Mouse (Mus musculus): ENCODE results near the gene Olfr692. TPM values are rescaled to one million over a fixed set of nuclear protein-coding genes. Genes with fewer than 3 reads are reported as not detected.

Olfr692 gene
- total and polyA plus RNA-seq, 2 experiments from 2014 or later = 0.14 TPM; not detected in 1

DNA sequence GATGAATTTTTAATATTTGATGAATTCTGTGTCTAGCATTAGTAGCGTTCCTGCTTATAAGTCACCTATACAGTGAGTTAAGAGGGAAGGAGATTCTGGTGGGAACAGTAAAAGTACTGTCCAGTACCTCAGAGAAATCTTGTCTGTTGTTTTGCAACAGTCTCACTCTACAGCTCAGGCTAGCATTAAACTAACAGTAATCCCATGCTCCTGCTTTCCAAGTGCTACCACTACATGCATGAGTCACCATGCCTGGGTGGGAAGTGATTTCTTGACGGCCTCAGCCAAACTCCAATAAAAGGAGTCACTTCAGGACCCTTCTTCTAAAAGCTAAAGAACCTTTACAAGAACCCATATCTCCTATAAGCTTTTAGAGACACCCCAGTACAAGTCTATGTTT is 6.3 kb upstream of the Olfr692 start:
- Histone ChIP-seq H3K4me3 (ENCODE audit: low read depth, low read length) (no peak overlapping the region), H3K27me3 (ENCODE audit: insufficient read depth, low read length) (no peaks in the 10 kb centered on the region), H3K9me3 (ENCODE audit: low read length) (no peaks in the 10 kb centered on the region), H3K4me1 (ENCODE audit: insufficient read depth, low read length) (no peaks in the 10 kb centered on the region), H3K4me2 (ENCODE audit: low read depth, low read length, poor library complexity, severe bottlenecking) (no peak overlapping the region), H3K9ac (replicated peaks; ENCODE audit: low read length, poor library complexity, severe bottlenecking) (no peak overlapping the region), H3K36me3 (ENCODE audit: insufficient read depth, low read length) (no peaks in the 10 kb centered on the region), H3K27ac (ENCODE audit: low read depth, low read length) (no peak overlapping the region)
- WGBS = 86% methylated on average over 2 of the region's 2 CpGs
- no peak for TF ChIP-seq CTCF (IDR thresholded peaks at IDR 0.05)
- DNase-seq (ENCODE audit: low spot score) (no peak), ATAC-seq (ENCODE audit: low FRiP score) (no peak)

DNA sequence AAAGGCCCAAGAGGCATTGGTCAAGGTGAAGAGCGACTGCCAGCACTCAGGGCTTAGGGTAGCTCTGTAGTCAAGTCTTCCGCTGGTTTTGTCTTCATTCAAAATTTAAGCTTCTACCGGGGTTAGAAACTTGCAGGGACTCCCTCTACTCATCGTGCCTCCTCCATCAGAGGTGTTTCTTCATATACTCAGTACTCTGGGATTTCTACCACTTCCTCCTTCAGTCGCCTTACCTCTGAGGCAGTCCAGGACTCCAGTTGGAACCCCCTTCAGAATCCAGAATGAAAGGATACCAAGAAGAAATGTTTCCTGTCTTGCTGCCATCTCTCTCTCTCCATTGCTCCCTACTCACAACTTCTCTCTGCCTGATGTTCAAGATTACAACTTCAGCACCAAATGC is 762 bp upstream of the Olfr692 start:
- WGBS = 90% methylated on average over 5 of the region's 5 CpGs
- no peak for ATAC-seq (ENCODE audit: low FRiP score)
- H3K27me3 ChIP-seq (ENCODE audit: insufficient read depth, low read length) = no peaks in the 10 kb centered on the region
- no peak overlapping the region for H3K4me2 ChIP-seq (ENCODE audit: low read depth, low read length, poor library complexity, severe bottlenecking)
- no peak for TF ChIP-seq CTCF (IDR thresholded peaks at IDR 0.05)
- H3K9me3 ChIP-seq (ENCODE audit: low read length) = no peaks in the 10 kb centered on the region
- H3K9ac ChIP-seq (replicated peaks; ENCODE audit: low read length, poor library complexity, severe bottlenecking) = no peak overlapping the region
- H3K27ac ChIP-seq (ENCODE audit: low read depth, low read length) = no peak overlapping the region
- H3K4me3 ChIP-seq (ENCODE audit: low read depth, low read length) = no peak overlapping the region
- no peak for DNase-seq (ENCODE audit: low spot score)
- peaks cover 9% of the 10 kb centered on the region; the same call in 1 of the 2 replicates for H3K36me3 ChIP-seq (ENCODE audit: insufficient read depth, low read length)
- no peaks in the 10 kb centered on the region for H3K4me1 ChIP-seq (ENCODE audit: insufficient read depth, low read length)

DNA sequence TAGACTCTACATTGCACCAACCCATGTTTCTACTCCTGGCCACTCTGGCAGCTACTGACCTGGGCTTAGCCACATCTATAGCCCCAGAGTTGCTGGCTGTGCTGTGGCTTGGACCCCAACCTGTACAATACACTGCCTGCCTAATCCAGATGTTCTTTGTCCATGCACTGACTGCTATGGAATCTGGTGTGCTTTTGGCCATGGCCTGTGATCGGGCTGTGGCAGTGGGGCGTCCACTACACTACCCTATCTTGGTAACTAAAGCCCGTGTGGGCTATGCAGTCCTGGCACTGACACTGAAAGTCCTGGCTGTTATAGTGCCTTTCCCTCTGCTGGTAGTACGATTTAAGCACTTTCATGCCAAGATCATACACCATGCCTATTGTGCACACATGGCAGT is 491 bp downstream of the Olfr692 start:
- no peak; the same call in 1 of the 2 replicates for ATAC-seq (ENCODE audit: low FRiP score)
- H3K9ac ChIP-seq (replicated peaks; ENCODE audit: low read length, poor library complexity, severe bottlenecking) = no peak overlapping the region
- no peak overlapping the region for H3K4me2 ChIP-seq (ENCODE audit: low read depth, low read length, poor library complexity, severe bottlenecking)
- no peak for DNase-seq (ENCODE audit: low spot score)
- no peak for TF ChIP-seq CTCF (IDR thresholded peaks at IDR 0.05)
- peaks cover 9% of the 10 kb centered on the region; the same call in 1 of the 2 replicates for H3K36me3 ChIP-seq (ENCODE audit: insufficient read depth, low read length)
- H3K27ac ChIP-seq (ENCODE audit: low read depth, low read length) = no peak overlapping the region
- no peak overlapping the region for H3K4me3 ChIP-seq (ENCODE audit: low read depth, low read length)
- no peaks in the 10 kb centered on the region for H3K27me3 ChIP-seq (ENCODE audit: insufficient read depth, low read length)
- H3K9me3 ChIP-seq (ENCODE audit: low read length) = no peaks in the 10 kb centered on the region
- WGBS = 94% methylated on average over 4 of the region's 4 CpGs
- no peaks in the 10 kb centered on the region for H3K4me1 ChIP-seq (ENCODE audit: insufficient read depth, low read length)

DNA sequence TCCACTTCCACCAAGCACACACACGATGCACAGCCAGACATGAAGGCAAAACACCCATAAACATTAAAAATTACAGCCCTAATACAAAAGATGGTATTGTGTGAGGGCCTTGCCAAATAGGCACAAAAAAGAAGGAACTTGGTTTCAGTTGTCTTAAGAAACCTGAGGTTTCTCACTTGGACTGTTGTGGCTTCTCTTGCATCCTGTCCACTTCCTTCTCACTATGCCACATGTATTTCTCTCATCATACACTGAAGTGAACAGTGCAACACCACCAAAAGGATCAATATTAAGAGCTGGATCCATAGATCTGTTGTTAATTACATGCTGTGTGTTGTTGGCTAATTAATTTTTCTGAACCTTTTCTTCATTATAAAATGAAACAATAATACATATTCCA is 4.9 kb downstream of the Olfr692 start:
- Histone ChIP-seq H3K36me3 (ENCODE audit: insufficient read depth, low read length) (peaks cover 22% of the 10 kb centered on the region), H3K4me1 (ENCODE audit: insufficient read depth, low read length) (no peaks in the 10 kb centered on the region), H3K4me2 (ENCODE audit: low read depth, low read length, poor library complexity, severe bottlenecking) (no peak overlapping the region), H3K27ac (ENCODE audit: low read depth, low read length) (no peak overlapping the region), H3K9me3 (ENCODE audit: low read length) (no peaks in the 10 kb centered on the region), H3K9ac (replicated peaks; ENCODE audit: low read length, poor library complexity, severe bottlenecking) (no peak overlapping the region), H3K4me3 (ENCODE audit: low read depth, low read length) (no peak overlapping the region), H3K27me3 (ENCODE audit: insufficient read depth, low read length) (no peaks in the 10 kb centered on the region)
- WGBS = 93% methylated on average over 1 of the region's 1 CpGs
- TF ChIP-seq CTCF (IDR thresholded peaks at IDR 0.05) = no peak
- ATAC-seq (ENCODE audit: low FRiP score) (no peak), DNase-seq (ENCODE audit: low spot score) (no peak)

DNA sequence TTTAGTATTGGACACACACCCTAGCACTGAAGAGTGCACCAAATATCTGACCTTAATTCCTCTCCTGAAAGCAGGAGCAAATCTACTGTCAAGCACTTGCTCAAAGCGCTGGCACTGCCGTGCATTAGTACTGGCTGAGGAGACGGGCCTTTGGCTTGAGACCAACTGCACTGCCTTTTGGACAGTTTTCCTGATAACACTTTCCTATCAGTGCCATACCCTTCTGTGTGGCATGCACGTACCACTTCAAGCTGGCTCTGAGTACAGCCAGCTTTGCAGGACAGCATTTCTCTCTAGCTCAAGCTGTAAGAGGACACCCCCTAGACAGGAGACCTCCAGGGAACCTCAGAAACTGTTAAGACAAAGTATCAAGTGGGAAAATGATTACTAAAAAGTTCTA is 5.5 kb downstream of the Olfr692 start:
- TF ChIP-seq CTCF (IDR thresholded peaks at IDR 0.05) = no peak
- H3K4me2 ChIP-seq (ENCODE audit: low read depth, low read length, poor library complexity, severe bottlenecking) = no peak overlapping the region
- 89% methylated on average over 4 of the region's 4 CpGs for WGBS

DNA sequence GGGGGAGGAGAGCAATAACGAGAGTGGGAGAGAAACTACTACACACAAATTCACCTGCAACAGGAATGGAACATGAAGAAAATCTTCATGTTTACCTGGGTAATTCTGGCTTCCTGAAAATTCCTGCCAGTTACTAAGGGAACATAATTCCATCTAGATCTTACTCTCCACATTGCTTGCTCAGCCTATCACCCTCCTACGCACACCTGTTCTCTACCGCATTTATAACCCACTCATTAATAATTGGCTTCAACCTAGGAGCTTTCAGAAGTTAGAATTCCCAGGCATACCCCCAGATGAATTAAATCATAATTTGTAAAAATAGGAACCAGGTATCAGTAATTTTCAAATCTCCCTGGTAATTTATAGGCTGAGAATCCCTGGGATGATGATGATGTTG is 5.9 kb downstream of the Olfr692 start:
- no peak for ATAC-seq (ENCODE audit: low FRiP score)
- no peak for TF ChIP-seq CTCF (IDR thresholded peaks at IDR 0.05)
- H3K27ac ChIP-seq (ENCODE audit: low read depth, low read length) = no peak overlapping the region
- H3K4me3 ChIP-seq (ENCODE audit: low read depth, low read length) = no peak overlapping the region
- WGBS = 96% methylated on average over 3 of the region's 3 CpGs
- no peak for DNase-seq (ENCODE audit: low spot score)
- H3K4me2 ChIP-seq (ENCODE audit: low read depth, low read length, poor library complexity, severe bottlenecking) = no peak overlapping the region
- H3K27me3 ChIP-seq (ENCODE audit: insufficient read depth, low read length) = no peaks in the 10 kb centered on the region
- H3K4me1 ChIP-seq (ENCODE audit: insufficient read depth, low read length) = no peaks in the 10 kb centered on the region
- H3K9me3 ChIP-seq (ENCODE audit: low read length) = no peaks in the 10 kb centered on the region
- H3K9ac ChIP-seq (replicated peaks; ENCODE audit: low read length, poor library complexity, severe bottlenecking) = no peak overlapping the region
- peaks cover 30% of the 10 kb centered on the region for H3K36me3 ChIP-seq (ENCODE audit: insufficient read depth, low read length)

More for the DNA sequence above, 5.5 kb downstream of the Olfr692 start:
- DNase-seq (ENCODE audit: low spot score) = no peak
- H3K27me3 ChIP-seq (ENCODE audit: insufficient read depth, low read length) = no peaks in the 10 kb centered on the region
- no peaks in the 10 kb centered on the region for H3K9me3 ChIP-seq (ENCODE audit: low read length)
- H3K36me3 ChIP-seq (ENCODE audit: insufficient read depth, low read length) = peaks cover 26% of the 10 kb centered on the region
- H3K4me3 ChIP-seq (ENCODE audit: low read depth, low read length) = no peak overlapping the region
- H3K27ac ChIP-seq (ENCODE audit: low read depth, low read length) = no peak overlapping the region
- no peaks in the 10 kb centered on the region for H3K4me1 ChIP-seq (ENCODE audit: insufficient read depth, low read length)
- H3K9ac ChIP-seq (replicated peaks; ENCODE audit: low read length, poor library complexity, severe bottlenecking) = no peak overlapping the region
- no peak for ATAC-seq (ENCODE audit: low FRiP score)
